Mouse (Mus musculus): Measurements from ENCODE around the gene Gpd1l. TPM values are rescaled to one million over a fixed set of nuclear protein-coding genes. Genes with fewer than 3 reads are reported as not detected.
"Not testable (repeated sequence)": the region's sequence is repeated elsewhere in the genome, so short reads cannot be mapped to it uniquely, and the experiment has no call there.

The Gpd1l gene
- 12.7 and 13.7 TPM in 2 replicates for polyA plus RNA-seq (2015; fragmentation: Nextera tagmentation; extraction: Ambion mirVana)

GRCm38 (mm10) chr9:114933723-114934171 is at the start of gene Gpd1l:
Gene Gpd1l, minus strand, starts transcription at chr9:114933987.
- Histone ChIP-seq H3K27ac (ENCODE audit: low read length) (peak within 1 kb of the TSS; percentile 80), H3K4me3 (ENCODE audit: low read depth, low read length) (peak within 1 kb of the TSS; percentile 65), H3K9me3 (ENCODE audit: low read length) (no peaks in the 10 kb centered on the region), H3K4me2 (replicated peaks; ENCODE audit: low read depth, low read length) (peak within 1 kb of the TSS; percentile 81), H3K36me3 (ENCODE audit: insufficient read depth, low read length) (no peaks in the 10 kb centered on the region), H3K27me3 (replicated peaks; ENCODE audit: insufficient read depth, low read length) (no peaks in the 10 kb centered on the region), H3K9ac (replicated peaks; ENCODE audit: low read depth) (peak within 1 kb of the TSS; percentile 47; the same call in 1 of the 2 replicates), H3K4me1 (ENCODE audit: insufficient read depth, low read depth, low read length) (no peaks in the 10 kb centered on the region)
- ATAC-seq (peak; percentile 99), DNase-seq (ENCODE audit: low spot score) (peak; percentile 96)
- TF ChIP-seq EP300 (IDR thresholded peaks at IDR 0.05) (no peak), CTCF (IDR thresholded peaks at IDR 0.05) (no peak)
- under 1% methylated on average over 28 of the region's 30 CpGs for whole genome bisulfite sequencing

GRCm38 (mm10) chr9:114982689-114983360 is 49.0 kb upstream of the Gpd1l start, which contains the start of gene Rps27rt:
Gene Rps27rt, minus strand, starts transcription at chr9:114982739.
- no peaks in the 10 kb centered on the region for H3K36me3 ChIP-seq (ENCODE audit: insufficient read depth, low read length)
- 88% methylated on average over 16 of the region's 16 CpGs for WGBS
- no peaks in the 10 kb centered on the region for H3K9me3 ChIP-seq (ENCODE audit: low read length)
- TF ChIP-seq EP300 (IDR thresholded peaks at IDR 0.05) (no peak), CTCF (IDR thresholded peaks at IDR 0.05) (no peak)
- H3K9ac ChIP-seq (replicated peaks; ENCODE audit: low read depth): no peak within 1 kb of the TSS
- ATAC-seq: no peak
- H3K4me2 ChIP-seq (replicated peaks; ENCODE audit: low read depth, low read length): no peak within 1 kb of the TSS
- no peak for DNase-seq (ENCODE audit: low spot score)
- H3K4me3 ChIP-seq (ENCODE audit: low read depth, low read length): no peak within 1 kb of the TSS
- no peak within 1 kb of the TSS for H3K27ac ChIP-seq (ENCODE audit: low read length)
- H3K4me1 ChIP-seq (ENCODE audit: insufficient read depth, low read depth, low read length): peaks cover under 1% of the 10 kb centered on the region; the same call in 1 of the 2 replicates
- no peaks in the 10 kb centered on the region for H3K27me3 ChIP-seq (replicated peaks; ENCODE audit: insufficient read depth, low read length)

GRCm38 (mm10) chr9:114979969-114980368 is 46.2 kb upstream of the Gpd1l start:
- no peaks in the 10 kb centered on the region for H3K9me3 ChIP-seq (ENCODE audit: low read length)
- DNase-seq (ENCODE audit: low spot score) (no peak), ATAC-seq (no peak)
- H3K4me3 ChIP-seq (ENCODE audit: low read depth, low read length): no peak overlapping the region
- H3K27ac ChIP-seq (ENCODE audit: low read length): no peak overlapping the region
- no peaks in the 10 kb centered on the region for H3K36me3 ChIP-seq (ENCODE audit: insufficient read depth, low read length)
- TF ChIP-seq EP300 (IDR thresholded peaks at IDR 0.05): no peak
- no peak for TF ChIP-seq CTCF (IDR thresholded peaks at IDR 0.05)
- H3K4me2 ChIP-seq (replicated peaks; ENCODE audit: low read depth, low read length): no peak overlapping the region; the same call in 1 of the 2 replicates
- WGBS: 62% methylated on average over 6 of the region's 6 CpGs
- H3K27me3 ChIP-seq (replicated peaks; ENCODE audit: insufficient read depth, low read length): no peaks in the 10 kb centered on the region
- no peak overlapping the region for H3K9ac ChIP-seq (replicated peaks; ENCODE audit: low read depth)
- H3K4me1 ChIP-seq (ENCODE audit: insufficient read depth, low read depth, low read length): peaks cover 3% of the 10 kb centered on the region; the same call in 1 of the 2 replicates

GRCm38 (mm10) chr9:114978281-114979111 is 44.7 kb upstream of the Gpd1l start, which contains the start of gene Osbpl10:
Gene Osbpl10, plus strand, starts transcription at chr9:114978569.
- WGBS: 0% methylated on average over 41 of the region's 86 CpGs
- H3K9ac ChIP-seq (replicated peaks; ENCODE audit: low read depth): peak within 1 kb of the TSS; percentile 46
- DNase-seq (ENCODE audit: low spot score) (peak; percentile 92), ATAC-seq (peak; percentile 89)
- H3K27me3 ChIP-seq (replicated peaks; ENCODE audit: insufficient read depth, low read length): no peaks in the 10 kb centered on the region
- peak within 1 kb of the TSS; percentile 95 for H3K4me2 ChIP-seq (replicated peaks; ENCODE audit: low read depth, low read length)
- H3K27ac ChIP-seq (ENCODE audit: low read length): peak within 1 kb of the TSS; percentile 90
- H3K4me1 ChIP-seq (ENCODE audit: insufficient read depth, low read depth, low read length): peaks cover 3% of the 10 kb centered on the region; the same call in 1 of the 2 replicates
- peak; percentile 63 for TF ChIP-seq CTCF (IDR thresholded peaks at IDR 0.05)
- TF ChIP-seq EP300 (IDR thresholded peaks at IDR 0.05): no peak
- H3K9me3 ChIP-seq (ENCODE audit: low read length): no peaks in the 10 kb centered on the region
- H3K4me3 ChIP-seq (ENCODE audit: low read depth, low read length): peak within 1 kb of the TSS; percentile 75
- H3K36me3 ChIP-seq (ENCODE audit: insufficient read depth, low read length): no peaks in the 10 kb centered on the region

- Histone ChIP-seq H3K27me3 (replicated peaks; ENCODE audit: insufficient read depth, low read length) (no peaks in the 10 kb centered on the region), H3K36me3 (ENCODE audit: insufficient read depth, low read length) (no peaks in the 10 kb centered on the region), H3K4me1 (ENCODE audit: insufficient read depth, low read depth, low read length) (peaks cover 3% of the 10 kb centered on the region; the same call in 1 of the 2 replicates), H3K4me3 (ENCODE audit: low read depth, low read length) (peak overlapping the region; percentile 75), H3K27ac (ENCODE audit: low read length) (peak overlapping the region; percentile 90; the same call in 1 of the 2 replicates), H3K4me2 (replicated peaks; ENCODE audit: low read depth, low read length) (peak overlapping the region; percentile 95), H3K9ac (replicated peaks; ENCODE audit: low read depth) (peak overlapping the region; percentile 46), H3K9me3 (ENCODE audit: low read length) (no peaks in the 10 kb centered on the region)
- ATAC-seq (peak; percentile 59), DNase-seq (ENCODE audit: low spot score) (no peak)
- 7% methylated on average over 31 of the region's 31 CpGs for WGBS
- TF ChIP-seq EP300 (IDR thresholded peaks at IDR 0.05): no peak
- peak; percentile 15; the same call in 1 of the 2 replicates for TF ChIP-seq CTCF (IDR thresholded peaks at IDR 0.05)
Observed at GRCm38 (mm10) chr9:114977461-114978280, 43.9 kb upstream of the Gpd1l start.

- H3K27me3 ChIP-seq (replicated peaks; ENCODE audit: insufficient read depth, low read length); H3K9me3 ChIP-seq (ENCODE audit: low read length); H3K4me1 ChIP-seq (ENCODE audit: insufficient read depth, low read depth, low read length); H3K36me3 ChIP-seq (ENCODE audit: insufficient read depth, low read length); ATAC-seq; DNase-seq (ENCODE audit: low spot score); H3K27ac ChIP-seq (ENCODE audit: low read length); H3K4me2 ChIP-seq (replicated peaks; ENCODE audit: low read depth, low read length); H3K4me3 ChIP-seq (ENCODE audit: low read depth, low read length); H3K9ac ChIP-seq (replicated peaks; ENCODE audit: low read depth): not testable (repeated sequence)
- 77% methylated on average over 7 of the region's 7 CpGs for WGBS
Observed at GRCm38 (mm10) chr9:114966286-114966685, 32.5 kb upstream of the Gpd1l start.
